Mouse (Mus musculus) left cerebral cortex, adult 18-20 months (tissue): ENCODE data around the gene Uts2r. TPM values are rescaled to one million over a fixed set of nuclear protein-coding genes. Genes with fewer than 3 reads are reported as not detected.

Experiments used
- DNase-seq, 2 experiments: peaks; one replicate each; pipeline ENCODE4 v3.0.0; 2021 to 2022; ENCODE audit warnings: low spot score in 2 of 2, mixed read lengths in 1 of 2
- total RNA-seq, 2 experiments: library from RNA; stranded (reverse); gene quantifications; 2 replicates each; pipeline ENCODE4 v1.2.3; 2021

Uts2r gene
- total RNA-seq, 2 experiments from 2014 or later: 0.19 to 0.21 TPM

- DNase-seq: no peak
Measured at GRCm38 (mm10) chr11:121160636-121161346, 720 bp downstream of the Uts2r start.

GRCm38 (mm10) chr11:121163751-121164150 is 3.7 kb downstream of the Uts2r start:
- no peak for DNase-seq

- DNase-seq: no peak
Measured at GRCm38 (mm10) chr11:121173203-121173602, 13.1 kb downstream of the Uts2r start.

- DNase-seq: no peak
Measured at GRCm38 (mm10) chr11:121174234-121174633, 14.2 kb downstream of the Uts2r start.

GRCm38 (mm10) chr11:121176285-121177270 is 16.5 kb downstream of the Uts2r start:
- DNase-seq: peak; percentile 51 to 60

- DNase-seq: no peak
Measured at GRCm38 (mm10) chr11:121189681-121190080, 29.6 kb downstream of the Uts2r start.

GRCm38 (mm10) chr11:121192742-121193141 is 32.7 kb downstream of the Uts2r start:
- no peak for DNase-seq

GRCm38 (mm10) chr11:121193415-121193814 is 33.3 kb downstream of the Uts2r start:
- DNase-seq: no peak

GRCm38 (mm10) chr11:121198622-121199021 is 38.6 kb downstream of the Uts2r start:
- no peak for DNase-seq

- DNase-seq: no peak
Measured at GRCm38 (mm10) chr11:121199851-121200250, 39.8 kb downstream of the Uts2r start.

GRCm38 (mm10) chr11:121200781-121201180 is 40.7 kb downstream of the Uts2r start:
- no peak for DNase-seq

GRCm38 (mm10) chr11:121201436-121202198 is 41.5 kb downstream of the Uts2r start:
- peak in 1 of 2 experiments; percentile 48 for DNase-seq

- DNase-seq: no peak
Measured at GRCm38 (mm10) chr11:121203859-121204160, 43.7 kb downstream of the Uts2r start.

- DNase-seq: peak; percentile 91 to 92
Measured at GRCm38 (mm10) chr11:121204161-121205006, 44.3 kb downstream of the Uts2r start, which contains the start of the genes Hexdc and Ogfod3. TSS of gene Hexdc (plus strand) at chr11:121204433. TSS of gene Ogfod3 (minus strand) at chr11:121204711.

Other genes starting within 250 kb of the Uts2r start
- gene Ccdc57, start 227.4 kb upstream of the Uts2r start, total RNA-seq: 1 to 10 TPM; 7.2 to 9.3 TPM
- gene Slc16a3, start 211.8 kb upstream of the Uts2r start, total RNA-seq: 1 to 10 TPM; 3.9 to 4.0 TPM
- 100 to 1,000 TPM; 117 to 135 TPM for gene Csnk1d, start 168.9 kb upstream of the Uts2r start, total RNA-seq
- gene Cd7, start 120.9 kb upstream of the Uts2r start, total RNA-seq: 1 to 10 TPM; 1.1 to 2.2 TPM
- gene Sectm1b, start 96.7 kb upstream of the Uts2r start, total RNA-seq: not detected
- not detected for gene Sectm1a, start 79.1 kb upstream of the Uts2r start, total RNA-seq
- gene Tex19.2, start 41.6 kb upstream of the Uts2r start, total RNA-seq: not detected
- not detected for gene Tex19.1, start 14.1 kb upstream of the Uts2r start, total RNA-seq
- 10 to 100 TPM; 19.6 to 22.3 TPM for gene Hexdc, start 44.2 kb downstream of the Uts2r start, total RNA-seq
- gene Ogfod3, start 44.4 kb downstream of the Uts2r start, total RNA-seq: 1 to 10 TPM; 8.2 TPM
- gene Cybc1, start 69.1 kb downstream of the Uts2r start, total RNA-seq: 10 to 100 TPM; 20.0 to 20.4 TPM
- 10 to 100 TPM; 38.4 to 49.2 TPM for gene Narf, start 77.0 kb downstream of the Uts2r start, total RNA-seq
- gene Foxk2, start 99.7 kb downstream of the Uts2r start, total RNA-seq: 10 to 100 TPM; 79.6 to 82.2 TPM
- 10 to 100 TPM; 68.5 to 75.4 TPM for gene Wdr45b, start 194.2 kb downstream of the Uts2r start, total RNA-seq
- gene Rab40b, start 228.0 kb downstream of the Uts2r start, total RNA-seq: 10 to 100 TPM; 42.4 to 51.4 TPM